Mouse (Mus musculus) spleen, adult 2 months (tissue): ENCODE measurements around the gene Grik4. TPM values are rescaled to one million over a fixed set of nuclear protein-coding genes. Genes with fewer than 3 reads are reported as not detected.

ENCODE experiments used
- DNase-seq, 2 experiments: peaks; one replicate each; pipeline versions ENCODE4 v3.0.0 to v3.0.0-alpha.2; 2012 to 2021; ENCODE audit warnings: low spot score in 2 of 2, low read depth in 1 of 2
- H3K27ac ChIP-seq: fragments of 200-500 bp; 2 replicates; pipeline ENCODE4 v1.5.1; 2012; ENCODE audit warnings: low read length, inconsistent platforms; ENCODE audit not compliant: insufficient read depth
- H3K27me3 ChIP-seq: fragments of 200-500 bp; 2 replicates; pipeline ENCODE4 v1.6.1; 2012; ENCODE audit warnings: mild to moderate bottlenecking, moderate library complexity, low read length, inconsistent platforms; ENCODE audit not compliant: control insufficient read depth, insufficient read depth
- H3K36me3 ChIP-seq: fragments of 200-500 bp; 2 replicates; pipeline ENCODE4 v1.6.1; 2012; ENCODE audit warnings: mild to moderate bottlenecking, low read length, inconsistent platforms; ENCODE audit not compliant: control insufficient read depth, insufficient read depth
- H3K4me1 ChIP-seq: fragments of 200-500 bp; 2 replicates; pipeline ENCODE4 v1.6.1; 2011; ENCODE audit warnings: inconsistent platforms; ENCODE audit not compliant: control insufficient read depth, insufficient read depth, insufficient read length
- H3K4me3 ChIP-seq: fragments of 200-500 bp; 2 replicates; pipeline ENCODE4 v1.5.1; 2011; ENCODE audit warnings: mild to moderate bottlenecking, inconsistent platforms; ENCODE audit not compliant: insufficient read depth, insufficient read length; ENCODE audit errors: extremely low read depth
- CTCF ChIP-seq: fragments of 200-500 bp; IDR thresholded peaks from 2 replicates; pipeline ENCODE4 v1.5.1; 2011; ENCODE audit warnings: mild to moderate bottlenecking, inconsistent platforms; ENCODE audit not compliant: insufficient read depth, insufficient read length, insufficient replicate concordance; ENCODE audit errors: extremely low read depth
- POLR2A ChIP-seq: fragments of 200-500 bp; IDR thresholded peaks from 2 replicates; pipeline ENCODE4 v1.6.1; 2011; ENCODE audit warnings: low read depth, low read length, inconsistent platforms
- WGBS: fragments of 180-500 bp; shearing (Covaris S2); methylation state at CpG from one replicate; pipeline ENCODE4 v1.1.7; 2018; 5-methylcytosine and 5-hydroxymethylcytosine counted together
- polyA plus RNA-seq: library from polyadenylated mRNA; depleted of rRNA; stranded (reverse); fragments of >200 nt; gene quantifications from 2 replicates; pipeline ENCODE4 v1.2.3, GENCODE M21; 2012

Gene Grik4
- polyA plus RNA-seq, 1 experiment: 0.19 TPM

DNA sequence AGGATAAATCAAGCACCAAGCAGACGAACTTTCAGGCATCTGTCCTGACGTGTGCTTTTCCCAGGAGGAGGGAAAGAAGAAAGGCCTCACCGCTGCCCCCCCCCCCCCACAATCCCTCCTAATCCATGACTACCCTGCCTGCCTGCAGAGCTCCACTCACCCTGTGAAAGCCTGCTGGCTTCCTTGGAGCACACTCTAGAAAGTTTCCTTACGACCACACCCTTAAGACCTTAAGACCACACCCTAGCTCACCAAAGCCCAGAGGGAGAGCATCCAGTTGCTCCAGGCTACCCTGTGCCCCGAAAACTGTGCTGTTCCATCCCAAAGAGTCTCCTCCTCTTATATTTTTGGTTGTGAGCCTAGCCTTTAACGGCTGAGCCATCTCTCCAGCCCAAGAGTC, 82.6 kb downstream of the Grik4 start:
- TF ChIP-seq POLR2A: no peak
- no peak for TF ChIP-seq CTCF
- no peaks in the 10 kb centered on the region for H3K27me3 ChIP-seq
- H3K4me1 ChIP-seq: peaks cover 12% of the 10 kb centered on the region; the same call in 1 of the 2 replicates
- WGBS: 80% methylated on average over 6 of the region's 6 CpGs
- DNase-seq: no peak
- no peak overlapping the region for H3K4me3 ChIP-seq
- H3K27ac ChIP-seq: no peak overlapping the region
- no peaks in the 10 kb centered on the region for H3K36me3 ChIP-seq

DNA sequence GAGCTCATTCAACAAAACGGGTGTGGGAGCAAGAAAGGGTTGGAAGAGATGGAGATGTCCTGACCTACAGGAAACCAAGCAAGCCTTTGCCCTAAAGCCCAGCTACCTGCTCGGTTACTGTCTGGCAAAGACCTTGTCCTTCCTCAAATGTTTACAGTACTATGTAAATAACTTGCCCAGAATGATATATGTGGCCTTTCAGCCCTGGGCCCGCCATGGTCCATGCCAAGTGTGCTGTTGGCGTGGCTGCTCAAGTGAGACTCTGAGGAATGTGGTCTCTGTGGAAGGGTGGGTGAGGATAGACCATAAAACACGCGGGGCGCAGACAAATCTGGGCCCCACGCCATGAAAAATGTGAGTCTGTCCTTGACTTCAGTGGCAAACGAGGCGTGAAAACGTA, 83.1 kb downstream of the Grik4 start:
- WGBS: 85% methylated on average over 11 of the region's 11 CpGs
- TF ChIP-seq POLR2A: no peak
- TF ChIP-seq CTCF: no peak
- no peaks in the 10 kb centered on the region for H3K27me3 ChIP-seq

DNA sequence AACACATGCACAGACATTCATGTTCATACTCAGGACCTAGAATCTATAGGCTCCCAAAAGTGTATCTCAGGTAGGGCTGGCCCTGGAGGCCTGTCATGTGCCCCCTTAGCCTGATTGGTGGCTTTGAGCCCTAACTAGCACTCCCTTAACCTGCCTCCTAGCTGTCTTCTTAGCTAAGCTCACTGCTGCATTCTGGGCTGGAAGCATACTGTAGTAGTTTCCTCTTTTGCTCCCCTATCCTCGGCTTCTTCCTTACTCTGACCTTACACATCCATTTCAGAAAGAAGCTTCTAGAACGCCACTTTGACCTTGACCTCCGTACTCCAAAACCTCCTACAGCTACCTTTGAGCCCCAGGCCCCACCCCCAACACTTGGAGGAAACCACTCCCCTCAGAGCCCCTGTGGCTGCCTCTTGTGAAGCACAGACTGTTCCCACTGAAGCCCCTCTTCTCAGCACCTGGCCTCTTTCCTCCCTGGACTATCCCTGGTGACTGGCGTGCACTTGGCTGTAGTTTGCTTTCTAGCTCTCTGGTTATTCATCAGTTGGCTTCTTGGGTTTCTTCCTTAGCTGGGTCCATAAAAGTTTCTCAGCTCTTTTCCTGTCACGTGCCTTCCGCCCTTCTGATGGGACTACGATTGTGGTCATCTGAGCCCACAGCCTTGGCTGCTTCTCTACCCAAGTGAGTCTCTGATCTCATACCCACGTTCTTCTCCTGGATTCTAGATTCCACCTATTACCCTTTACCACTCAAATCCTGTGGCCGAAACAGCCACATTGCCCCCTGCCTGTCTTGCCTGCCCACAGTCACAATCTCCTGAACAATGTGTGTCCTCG, 84.1 kb downstream of the Grik4 start:
- no peak for TF ChIP-seq CTCF
- Histone ChIP-seq H3K4me3 (no peak overlapping the region), H3K27ac (no peak overlapping the region), H3K27me3 (no peaks in the 10 kb centered on the region), H3K36me3 (no peaks in the 10 kb centered on the region), H3K4me1 (peaks cover 12% of the 10 kb centered on the region; the same call in 1 of the 2 replicates)
- DNase-seq: peak in 1 of 2 experiments; percentile 9
- 26% methylated on average over 10 of the region's 10 CpGs for WGBS

More for the DNA sequence above, 83.1 kb downstream of the Grik4 start:
- no peak overlapping the region for H3K4me3 ChIP-seq
- H3K4me1 ChIP-seq: peaks cover 12% of the 10 kb centered on the region; the same call in 1 of the 2 replicates
- H3K27ac ChIP-seq: no peak overlapping the region
- H3K36me3 ChIP-seq: no peaks in the 10 kb centered on the region
- DNase-seq: no peak

DNA sequence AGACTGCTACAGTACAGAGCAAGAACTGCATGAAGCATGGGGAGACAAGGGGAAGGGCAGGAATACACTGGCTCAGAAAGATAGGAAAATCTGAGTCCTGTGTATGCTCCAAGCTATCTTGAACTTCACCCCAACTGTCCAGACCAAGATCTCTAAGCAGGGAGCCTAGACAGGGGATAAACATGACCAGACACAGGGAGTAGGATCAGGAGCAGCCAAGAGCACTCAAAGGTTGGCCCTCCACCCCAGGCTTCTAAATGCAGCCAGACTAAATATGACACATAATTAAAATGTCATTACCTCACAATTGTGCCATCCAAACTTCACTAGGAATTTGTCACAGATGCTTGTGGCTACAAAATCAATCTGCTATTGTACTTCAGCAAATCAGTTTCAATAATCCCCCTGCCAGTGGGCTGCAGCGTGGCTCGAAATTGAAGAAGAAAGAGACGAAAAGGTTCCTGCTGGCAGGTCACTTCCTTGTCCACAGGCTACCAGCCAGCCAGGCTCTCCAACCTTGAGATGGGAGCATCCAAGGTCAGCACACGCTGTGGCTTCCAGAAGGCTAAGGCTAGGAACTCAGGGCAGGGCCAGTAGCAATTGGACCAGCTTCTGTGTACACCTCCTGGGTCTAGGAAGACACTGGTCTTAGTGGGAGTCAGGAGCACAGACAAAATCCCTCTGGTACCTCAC, 85.1 kb downstream of the Grik4 start:
- no peak for DNase-seq
- WGBS: 80% methylated on average over 4 of the region's 4 CpGs
- Histone ChIP-seq H3K27me3 (no peaks in the 10 kb centered on the region), H3K4me1 (peaks cover 12% of the 10 kb centered on the region; the same call in 1 of the 2 replicates), H3K4me3 (no peak overlapping the region), H3K36me3 (no peaks in the 10 kb centered on the region), H3K27ac (no peak overlapping the region)
- no peak for TF ChIP-seq POLR2A
- no peak for TF ChIP-seq CTCF

DNA sequence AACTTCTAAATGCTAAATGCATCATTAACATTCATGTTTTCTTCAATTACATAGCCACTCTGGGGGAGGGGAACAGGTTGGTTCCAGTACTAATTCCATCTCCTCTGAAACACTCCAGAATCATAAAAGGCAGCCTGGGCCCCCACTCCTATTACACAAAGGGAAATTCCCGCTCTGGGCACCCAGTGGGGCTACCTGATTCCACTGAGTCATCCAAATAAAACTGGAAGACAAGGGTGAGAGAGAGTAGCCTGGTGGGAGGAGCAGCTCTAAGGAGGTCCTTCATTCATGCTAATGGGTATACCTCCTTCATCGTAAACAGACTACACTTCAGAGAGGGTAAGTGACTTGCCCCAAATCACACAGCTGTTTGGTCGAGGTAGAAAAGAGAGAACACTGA, 85.7 kb downstream of the Grik4 start:
- 83% methylated on average over 3 of the region's 3 CpGs for WGBS
- Histone ChIP-seq H3K4me3 (no peak overlapping the region), H3K36me3 (no peaks in the 10 kb centered on the region), H3K27ac (no peak overlapping the region), H3K4me1 (peaks cover 12% of the 10 kb centered on the region; the same call in 1 of the 2 replicates), H3K27me3 (no peaks in the 10 kb centered on the region)
- no peak for TF ChIP-seq CTCF
- no peak for TF ChIP-seq POLR2A
- DNase-seq: no peak

DNA sequence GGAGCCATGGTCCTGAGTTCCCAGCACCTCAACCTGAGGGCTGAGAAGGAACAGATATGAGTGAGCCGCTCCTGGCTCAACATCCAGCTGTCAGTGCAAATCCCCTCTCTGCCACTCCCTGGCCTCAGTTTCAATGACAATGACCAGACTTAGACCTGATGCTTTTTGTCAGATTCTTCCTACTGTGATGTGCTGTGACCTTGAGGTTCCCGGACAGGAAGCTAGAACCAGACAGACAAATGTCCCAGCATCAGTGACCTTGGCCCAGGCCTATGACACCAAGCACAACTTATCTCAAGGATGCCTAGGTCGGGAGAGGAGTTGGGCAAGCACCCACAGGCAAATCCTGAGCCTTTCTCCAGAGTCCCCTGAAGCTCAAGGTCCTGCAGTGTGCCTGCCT, 86.5 kb downstream of the Grik4 start:
- no peaks in the 10 kb centered on the region for H3K27me3 ChIP-seq
- no peak overlapping the region for H3K27ac ChIP-seq
- WGBS: 84% methylated on average over 3 of the region's 3 CpGs
- TF ChIP-seq POLR2A (no peak), CTCF (no peak)
- peaks cover 12% of the 10 kb centered on the region; the same call in 1 of the 2 replicates for H3K4me1 ChIP-seq
- H3K4me3 ChIP-seq: no peak overlapping the region
- H3K36me3 ChIP-seq: no peaks in the 10 kb centered on the region
- DNase-seq: no peak
